Mouse (Mus musculus) megakaryocyte, adult 5-6 weeks (primary cell): ENCODE measurements around the gene Gria4. TPM values are rescaled to one million over a fixed set of nuclear protein-coding genes. Genes with fewer than 3 reads are reported as not detected.
"Not testable (repeated sequence)": the region's sequence is repeated elsewhere in the genome, so short reads cannot be mapped to it uniquely, and the experiment has no call there.

Experiments used
- ATAC-seq: 2 replicates; pipeline ENCODE4 v1.8.0; 2016; ENCODE audit warnings: mild to moderate bottlenecking, inconsistent platforms; ENCODE audit not compliant: poor library complexity, severe bottlenecking
- total RNA-seq, 2 experiments: library from RNA; stranded (forward) in 1 of 2; stranded (reverse) in 1 of 2; fragments of 153-499, 151-499 nt in 1 of 2; fragments of 221-1000, 200-1000 nt in 1 of 2; gene quantifications; 2 replicates each; pipeline versions ENCODE4 v1.2.3 to v1.2.4; 2015 to 2017

Gria4 gene
- total RNA-seq (2015) (not detected in 2 replicates), total RNA-seq (2017) (not detected in 2 replicates)

DNA sequence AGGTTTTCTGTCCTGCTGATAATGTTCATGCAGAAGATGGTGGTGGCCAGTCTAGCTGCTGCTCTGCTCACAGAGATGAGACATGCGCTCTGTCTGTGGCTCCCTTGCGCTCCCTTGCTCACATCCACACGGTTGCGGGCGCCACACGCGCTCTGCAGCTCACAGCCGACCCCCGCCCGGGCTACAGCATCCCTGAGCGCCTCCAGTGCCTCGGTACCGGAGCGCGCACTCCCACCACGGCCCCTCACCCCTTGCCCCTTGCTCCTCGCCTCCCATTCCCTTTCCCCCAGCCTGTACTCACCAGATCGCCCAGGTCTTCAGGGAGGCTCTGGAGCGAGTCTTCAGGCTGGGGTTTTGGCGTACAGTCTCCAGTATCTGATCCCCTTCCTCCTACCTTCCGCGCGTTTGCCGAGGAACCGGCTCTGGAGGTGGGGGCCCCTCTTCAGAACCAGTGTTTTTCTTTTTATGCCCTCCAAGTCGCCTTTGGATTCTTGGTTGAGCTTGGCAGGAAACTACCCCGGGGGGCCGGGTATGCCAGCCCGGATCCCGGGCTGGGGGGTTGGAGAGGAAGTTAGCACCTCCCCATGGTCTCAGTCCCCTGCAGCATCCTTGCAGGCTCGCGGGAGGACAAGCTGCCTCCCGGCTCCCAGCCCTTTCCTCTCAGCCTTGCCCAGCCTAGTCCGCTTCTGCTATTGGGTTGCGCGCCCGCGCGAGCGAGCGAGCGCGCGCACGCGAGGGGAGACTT is at the start of gene Gria4:
Gene Gria4, minus strand, starts transcription at position 691 of the 745 bp plus-strand sequence.
- ATAC-seq, result no peak

DNA sequence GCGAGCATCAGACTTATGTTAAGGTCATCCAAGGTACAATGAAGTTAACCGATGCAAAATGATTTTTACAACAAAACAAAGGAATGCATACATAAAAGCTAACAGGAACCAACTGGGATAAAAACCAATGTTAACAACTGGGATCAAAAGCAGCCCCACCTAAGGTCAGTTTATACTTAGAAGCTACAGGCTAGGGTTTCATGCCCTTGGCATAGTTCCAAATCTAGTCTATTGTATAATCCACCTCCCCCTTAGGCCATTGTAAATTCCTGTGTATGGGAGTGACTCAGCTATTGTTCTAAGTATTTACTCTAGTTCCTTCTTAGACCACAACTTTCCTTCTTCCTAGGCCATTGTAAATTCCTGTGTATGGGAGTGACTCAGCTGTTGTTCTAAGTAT is 14.9 kb upstream of the Gria4 start:
- ATAC-seq, result not testable (repeated sequence)

GRCm38 (mm10) chr9:4803151-4803755 is 7.2 kb upstream of the Gria4 start:
- ATAC-seq, result no peak

- ATAC-seq, result no peak
Measured at GRCm38 (mm10) chr9:4797396-4797795, 1.4 kb upstream of the Gria4 start.

DNA sequence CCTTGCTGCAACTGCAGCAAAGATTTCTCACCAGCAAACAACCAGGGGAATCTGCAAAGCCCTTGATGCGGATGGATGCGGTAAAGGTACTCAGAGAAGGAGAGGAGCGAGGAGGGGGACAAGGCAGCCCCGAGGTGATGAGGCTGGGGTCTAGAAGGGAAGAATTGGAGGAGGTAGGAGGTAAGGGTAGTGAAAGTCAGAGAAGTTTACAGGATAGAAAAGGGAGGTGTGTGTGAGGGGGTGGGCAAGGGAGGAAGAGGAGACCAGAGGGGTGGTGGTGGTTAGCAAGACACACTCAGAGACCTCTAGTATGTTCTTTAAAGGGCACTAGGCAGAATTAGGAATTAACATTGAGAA is 233 bp upstream of the Gria4 start:
- ATAC-seq, result no peak

DNA sequence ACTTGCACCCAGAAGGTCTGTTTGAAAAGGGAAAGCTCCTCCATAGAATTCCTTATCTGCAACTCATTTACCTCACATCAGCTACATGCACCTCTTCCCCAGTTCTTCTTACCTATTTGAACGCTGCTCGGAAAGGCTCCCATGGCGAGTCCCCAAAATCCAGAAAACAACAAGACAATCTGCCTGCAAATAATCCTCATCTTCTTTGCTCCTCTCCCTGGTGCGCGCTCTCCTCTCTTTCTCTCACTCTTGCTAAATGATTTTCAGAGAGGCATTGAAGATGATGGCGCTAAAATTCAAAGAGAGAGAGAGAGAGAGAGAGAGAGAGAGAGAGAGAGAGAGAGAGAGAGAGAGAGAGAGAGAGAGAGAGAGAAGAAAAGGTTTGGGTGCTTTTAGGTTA is 959 bp downstream of the Gria4 start:
- ATAC-seq, result no peak

- no peak for ATAC-seq
Measured at GRCm38 (mm10) chr9:4794411-4794810, 1.6 kb downstream of the Gria4 start.

DNA sequence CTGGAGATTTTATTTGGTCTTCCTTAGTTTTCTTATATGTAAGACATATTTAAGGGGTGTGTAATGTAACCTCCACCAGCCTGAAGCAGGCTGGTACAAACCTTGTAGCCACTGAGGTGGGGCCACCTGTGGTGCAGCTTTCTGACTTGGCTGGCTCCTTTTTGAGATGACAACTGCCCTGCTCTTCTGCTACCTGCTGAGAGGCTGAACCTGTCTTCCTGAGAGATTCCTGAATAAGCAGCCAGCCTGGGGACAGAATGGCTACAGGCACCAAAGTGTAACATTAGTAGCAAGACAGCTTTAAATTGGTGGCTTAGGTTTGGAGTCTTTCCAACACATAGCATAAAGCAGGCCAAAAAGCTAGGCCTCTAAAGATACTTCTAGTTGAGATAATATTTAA is 46.6 kb downstream of the Gria4 start:
- not testable (repeated sequence) for ATAC-seq

- ATAC-seq, result no peak
Measured at GRCm38 (mm10) chr9:4714086-4714485, 81.9 kb downstream of the Gria4 start.

DNA sequence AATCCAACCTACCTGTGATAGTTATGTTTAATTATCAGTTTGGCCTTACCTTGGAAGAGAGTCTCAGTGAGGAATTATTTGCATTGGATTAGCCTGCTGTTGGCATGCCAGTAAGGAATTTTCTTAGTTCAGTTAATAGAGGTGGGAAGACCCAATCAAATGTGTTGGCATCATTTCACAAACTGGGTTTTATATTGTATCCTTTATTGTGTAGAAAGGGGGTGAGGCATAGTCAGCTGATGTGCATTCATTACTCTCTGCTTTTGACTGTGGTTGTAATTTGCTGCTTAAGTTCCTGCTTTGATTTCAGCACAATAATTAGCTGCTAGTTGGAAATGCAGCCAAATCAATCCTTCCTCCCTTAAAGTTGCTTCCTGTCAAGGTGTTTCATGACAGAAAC is 83.7 kb downstream of the Gria4 start:
- no peak for ATAC-seq

DNA sequence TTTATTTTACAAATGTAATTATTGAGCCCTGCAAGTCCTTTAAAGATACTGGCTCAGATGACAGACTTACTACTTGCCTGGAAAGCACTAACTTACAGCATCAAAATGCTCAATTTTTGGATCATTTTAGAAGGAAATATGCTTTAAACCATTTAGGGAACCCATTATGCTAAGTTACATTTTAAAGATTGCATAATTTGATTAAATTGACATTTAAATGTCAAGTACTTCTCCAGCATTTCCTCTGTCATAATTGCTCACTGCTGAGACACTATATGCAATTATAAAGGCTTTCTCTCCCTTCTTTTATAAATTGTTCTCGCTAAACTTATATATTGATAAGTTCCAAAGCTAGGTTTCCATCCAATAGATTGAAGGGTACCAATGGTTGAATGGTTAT is 108.9 kb downstream of the Gria4 start:
- ATAC-seq, result no peak

- ATAC-seq, result no peak
Measured at GRCm38 (mm10) chr9:4680244-4680643, 115.8 kb downstream of the Gria4 start.

GRCm38 (mm10) chr9:4679099-4679498 is 116.9 kb downstream of the Gria4 start:
- no peak for ATAC-seq

DNA sequence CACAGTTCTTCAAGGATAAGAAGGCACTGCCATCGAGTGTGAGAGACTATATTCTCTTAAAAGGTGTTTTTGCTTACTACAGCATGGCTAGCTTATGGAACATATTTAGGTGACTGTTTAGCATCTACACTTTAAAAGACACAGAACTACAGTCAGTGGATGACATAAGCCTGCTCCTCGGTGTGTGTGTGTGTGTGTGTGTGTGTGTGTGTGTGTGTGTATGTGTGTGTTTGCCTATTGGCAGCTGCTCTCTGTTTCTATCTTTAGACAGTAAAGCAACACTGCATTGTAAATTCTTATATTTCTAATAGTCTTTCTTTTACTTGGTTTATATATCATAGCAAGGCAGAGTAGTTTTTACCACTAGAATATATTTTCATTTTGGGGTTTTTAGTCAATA is 130.3 kb downstream of the Gria4 start:
- ATAC-seq, result no peak

- no peak for ATAC-seq
Measured at GRCm38 (mm10) chr9:4662421-4662820, 133.6 kb downstream of the Gria4 start.

- ATAC-seq, result no peak
Measured at GRCm38 (mm10) chr9:4658951-4659350, 137.1 kb downstream of the Gria4 start.

- no peak for ATAC-seq
Measured at GRCm38 (mm10) chr9:4654333-4654732, 141.7 kb downstream of the Gria4 start.

DNA sequence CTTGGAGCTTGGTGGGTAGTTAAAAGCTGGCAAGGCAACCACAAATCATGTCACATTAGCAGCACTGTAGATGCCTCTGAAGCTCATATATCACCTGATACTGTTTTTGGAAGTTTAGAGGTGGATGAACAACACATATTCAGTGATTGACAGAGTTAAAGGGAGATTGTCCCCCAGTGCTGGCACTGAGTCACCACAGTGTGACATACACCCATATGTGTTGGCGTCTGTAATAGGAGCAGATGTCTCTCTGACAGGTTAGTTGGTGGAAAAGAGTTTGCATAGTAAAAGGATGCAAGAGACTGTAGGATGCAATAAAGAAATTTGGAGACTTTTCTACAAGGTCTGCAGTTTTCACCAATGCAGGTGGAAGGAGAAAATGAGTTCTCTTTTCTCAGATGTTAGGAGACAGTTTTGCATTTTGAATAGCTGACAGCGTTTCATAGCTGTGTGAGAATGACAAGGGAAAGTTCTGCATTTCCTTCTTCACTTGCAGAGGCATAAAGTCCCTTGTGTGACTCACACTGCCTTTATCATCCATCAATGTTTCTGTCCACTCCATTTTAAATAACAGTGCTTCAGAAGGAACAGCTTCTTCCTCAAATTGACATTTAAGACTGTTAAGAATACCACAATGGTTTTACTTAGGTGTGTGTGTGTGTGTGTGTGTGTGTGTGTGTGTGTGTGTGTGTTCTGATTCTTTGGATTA is 156.7 kb downstream of the Gria4 start:
- no peak for ATAC-seq

- no peak for ATAC-seq
Measured at GRCm38 (mm10) chr9:4631910-4632309, 164.1 kb downstream of the Gria4 start.

GRCm38 (mm10) chr9:4615286-4615685 is 180.7 kb downstream of the Gria4 start:
- ATAC-seq, result no peak

DNA sequence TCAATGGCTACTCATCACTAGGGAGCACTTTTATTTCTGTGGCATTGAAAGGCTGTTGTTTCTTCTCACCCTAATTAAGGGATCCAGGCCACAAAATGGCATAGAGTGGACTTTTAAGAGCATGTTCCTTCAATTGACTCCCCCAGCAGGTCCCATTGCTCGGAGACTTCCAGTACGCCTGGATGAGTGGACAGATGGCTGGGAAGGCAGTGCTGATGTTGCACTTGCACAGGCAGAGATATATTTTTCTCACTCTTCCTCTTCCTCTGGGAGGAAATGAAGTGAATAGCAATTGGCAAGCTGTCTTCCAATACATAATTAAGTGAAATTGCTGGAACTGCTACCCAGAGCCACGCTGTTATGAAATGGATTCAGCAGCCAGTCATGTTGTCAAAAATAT is 190.7 kb downstream of the Gria4 start:
- no peak for ATAC-seq

GRCm38 (mm10) chr9:4604236-4604635 is 191.8 kb downstream of the Gria4 start:
- no peak for ATAC-seq
